Mouse (Mus musculus) bone marrow, adult 2 months (tissue): ENCODE results near the gene Mtch1.

Source experiments
- CTCF ChIP-seq: fragments of 200-500 bp; IDR thresholded peaks from 2 replicates; pipeline ENCODE4 v1.5.1; 2011; ENCODE audit warnings: low read length, control low read depth; ENCODE audit not compliant: control insufficient read depth, insufficient read depth
- POLR2A ChIP-seq: fragments of 200-500 bp; IDR thresholded peaks from 2 replicates; pipeline ENCODE4 v1.6.1; 2011; ENCODE audit warnings: low read depth, mild to moderate bottlenecking, control low read depth, low read length, borderline replicate concordance; ENCODE audit not compliant: control insufficient read depth

DNA sequence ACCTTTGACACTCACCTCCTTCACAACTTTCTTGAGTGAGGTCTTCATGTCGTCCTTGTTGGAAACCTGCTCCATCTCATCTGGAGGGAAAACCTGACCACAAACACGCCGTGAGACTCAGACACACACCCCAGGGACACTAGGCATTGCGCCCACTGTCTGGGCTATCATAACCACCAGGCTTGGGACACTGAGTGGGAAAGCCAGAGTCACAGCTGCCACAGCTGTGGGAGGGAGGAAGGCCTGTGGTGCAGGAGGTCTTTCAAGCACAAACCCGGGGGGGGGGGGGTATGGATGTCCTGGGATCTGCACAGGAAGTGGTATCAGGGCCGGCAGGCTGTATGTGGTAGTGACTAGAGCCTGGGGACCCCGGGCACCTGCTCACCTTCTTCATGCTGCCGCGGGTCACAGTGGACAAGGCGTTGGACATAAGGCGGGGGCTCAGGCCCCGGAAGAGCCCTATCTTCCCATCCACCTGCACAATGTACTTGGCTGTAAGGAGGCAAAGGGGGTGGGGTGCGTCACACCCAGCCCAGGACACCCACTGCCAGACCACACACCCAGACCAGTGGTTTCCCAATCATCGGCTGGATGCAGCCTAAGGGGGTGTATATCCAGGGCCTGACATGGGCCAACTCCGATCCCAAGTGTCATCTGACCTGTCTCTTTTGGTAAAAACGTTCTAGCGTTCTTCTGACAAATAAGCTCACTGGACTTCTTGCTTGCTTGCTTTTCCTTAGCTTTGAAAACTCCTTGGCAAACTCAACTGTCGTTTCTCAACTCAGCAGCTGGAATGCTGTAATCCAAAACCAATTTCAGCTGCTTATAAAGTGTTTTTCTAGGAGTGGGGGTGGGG lies 7.1 kb downstream of the Mtch1 start:
- no peak for TF ChIP-seq POLR2A
- TF ChIP-seq CTCF: no peak
